Mouse (Mus musculus) intestine, postnatal 0 days (tissue): ENCODE results near the gene Dclk1. TPM values are rescaled to one million over a fixed set of nuclear protein-coding genes. Genes with fewer than 3 reads are reported as not detected.

ENCODE experiments used
- ATAC-seq: fragments of 200-750 bp; cut with Nextera tagmentation; 2 replicates; pipeline ENCODE4 v1.8.0; 2017; ENCODE audit warnings: mild to moderate bottlenecking, moderate TSS enrichment, moderate library complexity
- H3K27ac ChIP-seq: fragments of 300-500 bp; sonication (generic); 2 replicates; pipeline ENCODE4 v1.5.1; 2014; ENCODE audit warnings: mild to moderate bottlenecking, low read depth, low read length, moderate library complexity
- H3K27me3 ChIP-seq: fragments of 300-500 bp; sonication (generic); replicated peaks from 2 replicates; pipeline ENCODE4 v1.6.1; 2014; ENCODE audit warnings: low read length, mixed read lengths; ENCODE audit not compliant: control insufficient read depth, insufficient read depth
- H3K36me3 ChIP-seq: fragments of 300-500 bp; sonication (generic); 2 replicates; pipeline ENCODE4 v1.6.1; 2014; ENCODE audit warnings: mild to moderate bottlenecking, moderate library complexity; ENCODE audit not compliant: control insufficient read depth, insufficient read depth
- H3K4me1 ChIP-seq: fragments of 300-500 bp; sonication (generic); replicated peaks from 2 replicates; pipeline ENCODE4 v1.6.1; 2014; ENCODE audit warnings: antibody characterized with exemption, low read length, mixed read lengths; ENCODE audit not compliant: control insufficient read depth, insufficient read depth
- H3K4me2 ChIP-seq: fragments of 300-500 bp; sonication (generic); replicated peaks from 2 replicates; pipeline ENCODE4 v1.6.1; 2014; ENCODE audit warnings: low read depth, mild to moderate bottlenecking, moderate library complexity
- H3K4me3 ChIP-seq: fragments of 300-500 bp; sonication (generic); 2 replicates; pipeline ENCODE4 v1.5.1; 2014; ENCODE audit warnings: low read depth, low read length
- H3K9ac ChIP-seq: fragments of 300-500 bp; sonication (generic); 2 replicates; pipeline ENCODE4 v1.6.1; 2014; ENCODE audit warnings: mild to moderate bottlenecking, low read depth, low read length
- H3K9me3 ChIP-seq: fragments of 300-500 bp; sonication (generic); 2 replicates; pipeline ENCODE4 v1.6.1; 2016; ENCODE audit warnings: mixed run types; ENCODE audit not compliant: control insufficient read depth
- CTCF ChIP-seq: sonication (generic); IDR thresholded peaks from 2 replicates; pipeline ENCODE4 v1.5.1; 2016; ENCODE audit warnings: low read depth, mild to moderate bottlenecking, control low read depth, antibody characterized with exemption, moderate library complexity
- WGBS: fragments of 180-500 bp; shearing (Covaris S2); extraction: QIAGEN DNeasy Blood & Tissue Kit; methylation state at CpG from one replicate; pipeline ENCODE4 v1.1.7; 2014; 5-methylcytosine and 5-hydroxymethylcytosine counted together
- polyA plus RNA-seq: library from polyadenylated mRNA; unstranded; fragments of >200 nt; fragmentation: Nextera tagmentation; extraction: Ambion mirVana; gene quantifications from 2 replicates; pipeline ENCODE4 v1.2.1, GENCODE M21; 2015

Gene Dclk1
- polyA plus RNA-seq, 1 experiment from 2014 or later, result 5.0 TPM

- Histone ChIP-seq H3K4me2 (no peak overlapping the region), H3K27me3 (no peaks in the 10 kb centered on the region), H3K27ac (no peak overlapping the region), H3K4me3 (no peak overlapping the region), H3K9ac (no peak overlapping the region), H3K4me1 (no peaks in the 10 kb centered on the region), H3K36me3 (no peaks in the 10 kb centered on the region), H3K9me3 (no peaks in the 10 kb centered on the region)
- WGBS, result 97% methylated on average over 2 of the region's 2 CpGs
- no peak for ATAC-seq
- peak; percentile 22; the same call in 1 of the 2 replicates for TF ChIP-seq CTCF
These were observed 35.8 kb upstream of the Dclk1 start for GRCm38 (mm10) chr3:55206413-55206812.

GRCm38 (mm10) chr3:55207665-55208064 lies 34.5 kb upstream of the Dclk1 start:
- no peak for TF ChIP-seq CTCF
- Histone ChIP-seq H3K4me1 (no peaks in the 10 kb centered on the region), H3K4me3 (no peak overlapping the region), H3K9ac (no peak overlapping the region), H3K27me3 (no peaks in the 10 kb centered on the region), H3K27ac (no peak overlapping the region), H3K36me3 (no peaks in the 10 kb centered on the region), H3K4me2 (no peak overlapping the region), H3K9me3 (no peaks in the 10 kb centered on the region)
- no peak for ATAC-seq
- 67% methylated on average over 6 of the region's 6 CpGs for WGBS

- Histone ChIP-seq H3K4me2 (no peak overlapping the region), H3K4me1 (no peaks in the 10 kb centered on the region), H3K27ac (no peak overlapping the region), H3K4me3 (no peak overlapping the region), H3K36me3 (no peaks in the 10 kb centered on the region), H3K9me3 (no peaks in the 10 kb centered on the region), H3K27me3 (no peaks in the 10 kb centered on the region), H3K9ac (no peak overlapping the region)
- no peak for ATAC-seq
- TF ChIP-seq CTCF, result no peak
- 24% methylated on average over 2 of the region's 2 CpGs for WGBS
These were observed 29.9 kb upstream of the Dclk1 start for GRCm38 (mm10) chr3:55212254-55212653.

- Histone ChIP-seq H3K4me2 (no peak overlapping the region), H3K9ac (no peak overlapping the region), H3K4me1 (no peaks in the 10 kb centered on the region), H3K27me3 (no peaks in the 10 kb centered on the region), H3K27ac (no peak overlapping the region), H3K4me3 (no peak overlapping the region), H3K36me3 (no peaks in the 10 kb centered on the region), H3K9me3 (no peaks in the 10 kb centered on the region)
- 53% methylated on average over 4 of the region's 4 CpGs for WGBS
- no peak for TF ChIP-seq CTCF
- no peak for ATAC-seq
These were observed 28.4 kb upstream of the Dclk1 start for GRCm38 (mm10) chr3:55213785-55214184.

GRCm38 (mm10) chr3:55214413-55214812 lies 27.8 kb upstream of the Dclk1 start:
- H3K9me3 ChIP-seq, result no peaks in the 10 kb centered on the region
- TF ChIP-seq CTCF, result no peak
- H3K27me3 ChIP-seq, result no peaks in the 10 kb centered on the region
- H3K9ac ChIP-seq, result no peak overlapping the region
- no peaks in the 10 kb centered on the region for H3K4me1 ChIP-seq
- no peak overlapping the region for H3K4me2 ChIP-seq
- H3K27ac ChIP-seq, result no peak overlapping the region
- H3K4me3 ChIP-seq, result no peak overlapping the region
- H3K36me3 ChIP-seq, result no peaks in the 10 kb centered on the region
- WGBS, result 53% methylated on average over 6 of the region's 6 CpGs
- ATAC-seq, result no peak

GRCm38 (mm10) chr3:55222502-55222901 lies 19.7 kb upstream of the Dclk1 start:
- Histone ChIP-seq H3K36me3 (no peaks in the 10 kb centered on the region), H3K4me2 (no peak overlapping the region), H3K9me3 (no peaks in the 10 kb centered on the region), H3K4me3 (no peak overlapping the region), H3K9ac (no peak overlapping the region), H3K27me3 (no peaks in the 10 kb centered on the region), H3K4me1 (no peaks in the 10 kb centered on the region), H3K27ac (no peak overlapping the region)
- ATAC-seq, result no peak
- TF ChIP-seq CTCF, result peak; percentile 48
- 85% methylated on average over 2 of the region's 2 CpGs for WGBS

- no peak overlapping the region for H3K4me2 ChIP-seq
- WGBS, result 74% methylated on average over 3 of the region's 3 CpGs
These were observed 18.3 kb upstream of the Dclk1 start for GRCm38 (mm10) chr3:55223862-55224261.

More at GRCm38 (mm10) chr3:55223862-55224261, 18.3 kb upstream of the Dclk1 start:
- no peak overlapping the region for H3K4me3 ChIP-seq
- H3K27me3 ChIP-seq, result no peaks in the 10 kb centered on the region
- H3K9ac ChIP-seq, result no peak overlapping the region
- TF ChIP-seq CTCF, result no peak
- no peaks in the 10 kb centered on the region for H3K4me1 ChIP-seq
- no peaks in the 10 kb centered on the region for H3K36me3 ChIP-seq
- no peaks in the 10 kb centered on the region for H3K9me3 ChIP-seq
- no peak overlapping the region for H3K27ac ChIP-seq
- ATAC-seq, result no peak
